Mouse (Mus musculus): ENCODE data around the gene 3110082I17Rik.
"Not testable (repeated sequence)": the region's sequence is repeated elsewhere in the genome, so short reads cannot be mapped to it uniquely, and the experiment has no call there.

3110082I17Rik gene

GRCm38 (mm10) chr5:139351628-139352027 lies 108.7 kb downstream of the 3110082I17Rik start:
- no peak for DNase-seq (ENCODE audit: low spot score)

GRCm38 (mm10) chr5:139351134-139351533 lies 109.2 kb downstream of the 3110082I17Rik start, which contains the start of gene Cox19:
Gene Cox19, minus strand, starts transcription at chr5:139351418.
- DNase-seq (ENCODE audit: low spot score): no peak

GRCm38 (mm10) chr5:139349713-139350112 lies 110.6 kb downstream of the 3110082I17Rik start:
- DNase-seq (ENCODE audit: low spot score): no peak

- DNase-seq (ENCODE audit: low spot score): no peak
Measured at GRCm38 (mm10) chr5:139347225-139347624, 113.1 kb downstream of the 3110082I17Rik start.

- no peak for DNase-seq (ENCODE audit: low spot score)
Measured at GRCm38 (mm10) chr5:139345364-139345714, 115.0 kb downstream of the 3110082I17Rik start.

- peak; percentile 88 for DNase-seq (ENCODE audit: low spot score)
Measured at GRCm38 (mm10) chr5:139344687-139345363, 115.5 kb downstream of the 3110082I17Rik start.

GRCm38 (mm10) chr5:139344021-139344686 lies 116.2 kb downstream of the 3110082I17Rik start:
- DNase-seq (ENCODE audit: low spot score): no peak

- no peak for DNase-seq (ENCODE audit: low spot score)
Measured at GRCm38 (mm10) chr5:139338891-139339290, 121.4 kb downstream of the 3110082I17Rik start.

- no peak for DNase-seq (ENCODE audit: low spot score)
Measured at GRCm38 (mm10) chr5:139338403-139338802, 121.9 kb downstream of the 3110082I17Rik start.

- DNase-seq (ENCODE audit: low spot score): no peak
Measured at GRCm38 (mm10) chr5:139337826-139338370, 122.4 kb downstream of the 3110082I17Rik start.

GRCm38 (mm10) chr5:139335634-139336033 lies 124.7 kb downstream of the 3110082I17Rik start:
- DNase-seq (ENCODE audit: low spot score): no peak

- not testable (repeated sequence) for DNase-seq (ENCODE audit: low spot score)
Measured at GRCm38 (mm10) chr5:139334394-139334793, 125.9 kb downstream of the 3110082I17Rik start.

- no peak for DNase-seq (ENCODE audit: low spot score)
Measured at GRCm38 (mm10) chr5:139333301-139334013, 126.9 kb downstream of the 3110082I17Rik start.

- DNase-seq (ENCODE audit: low spot score): no peak
Measured at GRCm38 (mm10) chr5:139332590-139333272, 127.6 kb downstream of the 3110082I17Rik start.

- peak; percentile 71 for DNase-seq (ENCODE audit: low spot score)
Measured at GRCm38 (mm10) chr5:139331742-139332141, 128.6 kb downstream of the 3110082I17Rik start.

GRCm38 (mm10) chr5:139330766-139331165 lies 129.6 kb downstream of the 3110082I17Rik start:
- no peak for DNase-seq (ENCODE audit: low spot score)

- DNase-seq (ENCODE audit: low spot score): no peak
Measured at GRCm38 (mm10) chr5:139327634-139328020, 132.7 kb downstream of the 3110082I17Rik start.

- no peak for DNase-seq (ENCODE audit: low spot score)
Measured at GRCm38 (mm10) chr5:139326986-139327633, 133.2 kb downstream of the 3110082I17Rik start.

GRCm38 (mm10) chr5:139326111-139326696 lies 134.1 kb downstream of the 3110082I17Rik start:
- no peak for DNase-seq (ENCODE audit: low spot score)

- no peak for DNase-seq (ENCODE audit: low spot score)
Measured at GRCm38 (mm10) chr5:139325395-139325966, 134.8 kb downstream of the 3110082I17Rik start, which contains the start of gene Adap1. Gene Adap1, minus strand, starts transcription at chr5:139325622.

All from urinary bladder, postnatal 10 days (tissue).